Mouse (Mus musculus) mature B cell (primary cell): ENCODE data around the gene Extl1.

Experiments used
- in situ Hi-C: fragments of 300-500 bp; cut with MboI; formaldehyde crosslinking; loops from 2 replicates; pipeline ENCODE4 v1.14.3; 2019

Extl1 gene

GRCm38 (mm10) chr4:134314081-134314655 lies 69.5 kb downstream of the Extl1 start:
- in situ Hi-C loops: no loop called here

GRCm38 (mm10) chr4:134312901-134313300 lies 70.7 kb downstream of the Extl1 start:
- in situ Hi-C loops: no loop called here

- in situ Hi-C loops: no loop called here
Observed at GRCm38 (mm10) chr4:134312341-134312740, 71.3 kb downstream of the Extl1 start.

GRCm38 (mm10) chr4:134311784-134312183 lies 71.9 kb downstream of the Extl1 start:
- in situ Hi-C loops: no loop called here

GRCm38 (mm10) chr4:134310656-134311055 lies 73.0 kb downstream of the Extl1 start:
- in situ Hi-C loops: no loop called here

GRCm38 (mm10) chr4:134310106-134310505 lies 73.5 kb downstream of the Extl1 start:
- in situ Hi-C loops: no loop called here

- in situ Hi-C loops: no loop called here
Observed at GRCm38 (mm10) chr4:134307367-134308072, 76.1 kb downstream of the Extl1 start.

- in situ Hi-C loops: no loop called here
Observed at GRCm38 (mm10) chr4:134306963-134307362, 76.7 kb downstream of the Extl1 start.
